Mouse (Mus musculus) midbrain, embryonic 10.5 days (tissue): Measurements from ENCODE around the gene Arhgef2. TPM values are rescaled to one million over a fixed set of nuclear protein-coding genes. Genes with fewer than 3 reads are reported as not detected.

Experiments
- DNase-seq: peaks from one replicate; pipeline ENCODE4 v3.0.0-alpha.2; 2017; ENCODE audit warnings: low spot score
- H3K27ac ChIP-seq: fragments of 300-500 bp; sonication (generic); replicated peaks from 2 replicates; pipeline ENCODE4 v1.5.1; 2016; ENCODE audit warnings: mild to moderate bottlenecking
- H3K27me3 ChIP-seq: fragments of 300-500 bp; sonication (generic); 2 replicates; pipeline ENCODE4 v1.6.1; 2016; ENCODE audit warnings: low read depth, mild to moderate bottlenecking; ENCODE audit not compliant: poor library complexity, severe bottlenecking
- H3K36me3 ChIP-seq: fragments of 300-500 bp; sonication (generic); 2 replicates; pipeline ENCODE4 v1.6.1; 2016; ENCODE audit warnings: mild to moderate bottlenecking, moderate library complexity
- H3K4me1 ChIP-seq: fragments of 300-500 bp; sonication (generic); 2 replicates; pipeline ENCODE4 v1.6.1; 2016
- H3K4me3 ChIP-seq: fragments of 300-500 bp; sonication (generic); 2 replicates; pipeline ENCODE4 v1.5.1; 2016; ENCODE audit warnings: mild to moderate bottlenecking, moderate library complexity
- H3K9me3 ChIP-seq: fragments of 300-500 bp; sonication (generic); replicated peaks from 2 replicates; pipeline ENCODE4 v1.6.1; 2016; ENCODE audit warnings: mild to moderate bottlenecking
- WGBS: fragments of 180-500 bp; shearing (Covaris S2); methylation state at CpG from one replicate; pipeline ENCODE4 v1.1.7; 2016; 5-methylcytosine and 5-hydroxymethylcytosine counted together
- polyA plus RNA-seq: library from polyadenylated mRNA; unstranded; fragments of >200 nt; fragmentation: Nextera tagmentation; extraction: Ambion mirVana; gene quantifications from 2 replicates; pipeline ENCODE4 v1.2.1, GENCODE M21; 2016

Gene Arhgef2
- polyA plus RNA-seq, 1 experiment from 2014 or later: 82.2 TPM

- DNase-seq: no peak
- Histone ChIP-seq H3K27ac (peak overlapping the region; percentile 98), H3K36me3 (peaks cover 24% of the 10 kb centered on the region), H3K9me3 (no peaks in the 10 kb centered on the region), H3K4me1 (peaks cover 21% of the 10 kb centered on the region), H3K27me3 (no peaks in the 10 kb centered on the region), H3K4me3 (peak overlapping the region; percentile 100)
- WGBS: 58% methylated on average over 8 of the region's 8 CpGs
These were observed 78.6 kb downstream of the Arhgef2 start for GRCm38 (mm10) chr3:88684236-88684979.

GRCm38 (mm10) chr3:88684980-88685941 is 79.5 kb downstream of the Arhgef2 start, which contains the start of gene Khdc4:
Khdc4 (plus strand) TSS chr3:88685803.
- peak within 1 kb of the TSS; percentile 98 for H3K27ac ChIP-seq
- no peaks in the 10 kb centered on the region for H3K27me3 ChIP-seq
- H3K4me1 ChIP-seq: peaks cover 21% of the 10 kb centered on the region
- 1% methylated on average over 47 of the region's 47 CpGs for WGBS
- peak within 1 kb of the TSS; percentile 100 for H3K4me3 ChIP-seq
- DNase-seq: peak; percentile 98
- H3K9me3 ChIP-seq: no peaks in the 10 kb centered on the region
- H3K36me3 ChIP-seq: peaks cover 33% of the 10 kb centered on the region

- peaks cover 21% of the 10 kb centered on the region for H3K4me1 ChIP-seq
- whole genome bisulfite sequencing: under 1% methylated on average over 45 of the region's 45 CpGs
- peaks cover 40% of the 10 kb centered on the region for H3K36me3 ChIP-seq
- peak overlapping the region; percentile 98 for H3K27ac ChIP-seq
- H3K27me3 ChIP-seq: no peaks in the 10 kb centered on the region
- peak overlapping the region; percentile 100 for H3K4me3 ChIP-seq
- DNase-seq: no peak
- no peaks in the 10 kb centered on the region for H3K9me3 ChIP-seq
These were observed 80.2 kb downstream of the Arhgef2 start for GRCm38 (mm10) chr3:88685958-88686451.

- no peaks in the 10 kb centered on the region for H3K27me3 ChIP-seq
- peaks cover 50% of the 10 kb centered on the region for H3K36me3 ChIP-seq
- peaks cover 21% of the 10 kb centered on the region for H3K4me1 ChIP-seq
- 70% methylated on average over 13 of the region's 13 CpGs for WGBS
- H3K4me3 ChIP-seq: peak overlapping the region; percentile 100
- H3K27ac ChIP-seq: peak overlapping the region; percentile 98
- H3K9me3 ChIP-seq: no peaks in the 10 kb centered on the region
- no peak for DNase-seq
These were observed 81.2 kb downstream of the Arhgef2 start for GRCm38 (mm10) chr3:88686734-88687611.

- peaks cover 70% of the 10 kb centered on the region for H3K36me3 ChIP-seq
These were observed 83.3 kb downstream of the Arhgef2 start for GRCm38 (mm10) chr3:88689079-88689478.

GRCm38 (mm10) chr3:88695545-88695944 is 89.8 kb downstream of the Arhgef2 start:
- DNase-seq: no peak
- no peak overlapping the region for H3K27ac ChIP-seq
- H3K4me3 ChIP-seq: no peak overlapping the region
- no peaks in the 10 kb centered on the region for H3K4me1 ChIP-seq
- no peaks in the 10 kb centered on the region for H3K27me3 ChIP-seq
- H3K9me3 ChIP-seq: no peaks in the 10 kb centered on the region
- peaks cover 99% of the 10 kb centered on the region for H3K36me3 ChIP-seq

More at GRCm38 (mm10) chr3:88689079-88689478, 83.3 kb downstream of the Arhgef2 start:
- 96% methylated on average over 5 of the region's 5 CpGs for WGBS
- no peak for DNase-seq
- H3K9me3 ChIP-seq: no peaks in the 10 kb centered on the region
- no peak overlapping the region for H3K4me3 ChIP-seq
- H3K4me1 ChIP-seq: peaks cover 21% of the 10 kb centered on the region
- no peak overlapping the region for H3K27ac ChIP-seq
- no peaks in the 10 kb centered on the region for H3K27me3 ChIP-seq

Other genes starting within 250 kb of the Arhgef2 start
- 0.65 TPM in 2 replicates for gene Paqr6, start 241.4 kb upstream of the Arhgef2 start, polyA plus RNA-seq
- gene Bglap3, start 233.2 kb upstream of the Arhgef2 start, polyA plus RNA-seq: 0.27 TPM in 2 replicates
- not detected in 2 replicates for gene Bglap2, start 227.3 kb upstream of the Arhgef2 start, polyA plus RNA-seq
- gene Bglap, start 221.5 kb upstream of the Arhgef2 start, polyA plus RNA-seq: not detected in 2 replicates
- 162 and 174 TPM in 2 replicates for gene Pmf1, start 195.6 kb upstream of the Arhgef2 start, polyA plus RNA-seq
- gene Slc25a44, start 180.8 kb upstream of the Arhgef2 start, polyA plus RNA-seq: 18.7 and 20.0 TPM in 2 replicates
- 4.9 and 10.5 TPM in 2 replicates for gene Sema4a, start 144.8 kb upstream of the Arhgef2 start, polyA plus RNA-seq
- 13.5 and 18.3 TPM in 2 replicates for gene Lmna, start 96.0 kb upstream of the Arhgef2 start, polyA plus RNA-seq
- 27.7 and 33.8 TPM in 2 replicates for gene Mex3a, start 73.6 kb upstream of the Arhgef2 start, polyA plus RNA-seq
- 0.49 and 0.79 TPM in 2 replicates for gene Rab25, start 57.7 kb upstream of the Arhgef2 start, polyA plus RNA-seq
- 175 and 192 TPM in 2 replicates for gene Lamtor2, start 52.9 kb upstream of the Arhgef2 start, polyA plus RNA-seq
- 71.1 and 74.1 TPM in 2 replicates for gene Ubqln4, start 52.2 kb upstream of the Arhgef2 start, polyA plus RNA-seq
- gene Ssr2, start 30.1 kb upstream of the Arhgef2 start, polyA plus RNA-seq: 201 and 207 TPM in 2 replicates
- not detected in 2 replicates for gene Rxfp4, start 47.2 kb downstream of the Arhgef2 start, polyA plus RNA-seq
- 95.5 and 102 TPM in 2 replicates for gene Khdc4, start 79.8 kb downstream of the Arhgef2 start, polyA plus RNA-seq
- gene Rit1, start 110.9 kb downstream of the Arhgef2 start, polyA plus RNA-seq: 38.9 and 43.8 TPM in 2 replicates
- gene Syt11, start 169.2 kb downstream of the Arhgef2 start, polyA plus RNA-seq: 129 and 187 TPM in 2 replicates
- 15.3 and 17.3 TPM in 2 replicates for gene Gon4l, start 229.3 kb downstream of the Arhgef2 start, polyA plus RNA-seq